Mouse (Mus musculus): ENCODE measurements around the gene Prim1. TPM values are rescaled to one million over a fixed set of nuclear protein-coding genes. Genes with fewer than 3 reads are reported as not detected.

Prim1 gene
- polyA plus RNA-seq (2012; rRNA removed) (26.3 and 42.0 TPM in 2 replicates), polyA plus RNA-seq (2014; fragmentation: Nextera tagmentation; extraction: Ambion mirVana) (78.2 and 84.1 TPM in 2 replicates)

DNA sequence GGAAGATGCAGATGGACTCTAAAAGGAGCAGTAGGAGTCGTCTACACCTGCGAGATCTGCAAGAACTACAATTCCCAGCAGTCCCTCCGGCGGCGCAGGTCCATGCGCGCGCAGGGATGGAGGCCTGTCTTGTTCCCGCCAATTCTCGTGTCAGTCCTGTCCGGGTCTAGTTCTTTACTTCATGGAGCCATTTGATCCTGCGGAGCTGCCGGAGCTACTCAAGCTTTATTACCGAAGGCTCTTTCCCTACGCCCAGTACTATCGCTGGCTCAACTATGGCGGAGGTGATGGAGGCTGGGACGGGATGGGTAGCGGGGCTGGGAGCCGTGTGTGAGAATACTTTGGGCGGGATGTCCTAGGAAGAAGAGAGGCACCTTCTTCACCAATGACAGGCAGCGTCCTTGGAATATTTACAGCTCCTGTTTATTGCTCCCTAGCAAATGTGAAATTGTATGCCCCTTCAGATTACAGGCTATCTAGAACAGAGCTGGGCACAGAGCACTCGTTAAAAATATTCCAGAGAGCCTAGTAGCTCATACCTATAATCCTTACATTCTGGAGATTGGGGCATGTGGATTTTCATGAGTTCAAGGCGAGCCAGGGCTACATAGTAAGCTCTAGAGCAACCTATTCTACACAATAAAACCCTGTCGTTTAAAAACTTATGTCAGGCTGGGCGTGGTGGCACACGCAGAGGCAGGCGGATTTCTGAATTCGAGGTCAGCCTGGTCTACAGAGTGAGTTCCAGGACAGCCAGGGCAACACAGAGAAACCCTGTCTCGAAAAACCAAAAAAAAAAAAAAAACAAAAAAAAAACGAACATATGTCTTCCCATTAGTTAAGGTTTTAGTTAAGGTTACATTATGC is at the start of gene Prim1:
TSS of gene Prim1 (plus strand) at position 101 of the 867 bp plus-strand sequence.
- no peaks in the 10 kb centered on the region for H3K9me3 ChIP-seq (ENCODE audit: control insufficient read depth, low read length)
- H3K4me1 ChIP-seq (replicated peaks; ENCODE audit: control insufficient read depth in 2 of 2, insufficient read depth in 2 of 2, low read length in 1 of 2): peaks cover 0 to 2% of the 10 kb centered on the region in 2 experiments; a peak in 3 of 4 replicates
- peak; percentile 92 for ATAC-seq (ENCODE audit: insufficient read depth)
- peak within 1 kb of the TSS; percentile 1; the same call in 1 of the 2 replicates for H3K27ac ChIP-seq
- TF ChIP-seq CTCF (IDR thresholded peaks at IDR 0.05; ENCODE audit: low read depth) (no peak), EP300 (IDR thresholded peaks at IDR 0.05; ENCODE audit: low read depth) (no peak)
- peak; percentile 73 to 79 (median 77) for DNase-seq (ENCODE audit: low read depth in 3 of 3, low spot score in 3 of 3)
- H3K9ac ChIP-seq (replicated peaks): peak within 1 kb of the TSS; percentile 65
- H3K27me3 ChIP-seq (ENCODE audit: control insufficient read depth, insufficient read depth, low read length): no peaks in the 10 kb centered on the region
- peak within 1 kb of the TSS; percentile 69 to 95 for H3K4me3 ChIP-seq (ENCODE audit: insufficient read depth in 1 of 2, low read depth in 2 of 2, low read length in 2 of 2)
- 1% methylated on average over 31 of the region's 31 CpGs for WGBS (ENCODE audit: insufficient replicate concordance)
- peak within 1 kb of the TSS; percentile 77 for H3K4me2 ChIP-seq (ENCODE audit: low read depth)
- peaks cover 27% of the 10 kb centered on the region for H3K36me3 ChIP-seq (replicated peaks; ENCODE audit: control insufficient read depth, insufficient read depth, low read depth)

DNA sequence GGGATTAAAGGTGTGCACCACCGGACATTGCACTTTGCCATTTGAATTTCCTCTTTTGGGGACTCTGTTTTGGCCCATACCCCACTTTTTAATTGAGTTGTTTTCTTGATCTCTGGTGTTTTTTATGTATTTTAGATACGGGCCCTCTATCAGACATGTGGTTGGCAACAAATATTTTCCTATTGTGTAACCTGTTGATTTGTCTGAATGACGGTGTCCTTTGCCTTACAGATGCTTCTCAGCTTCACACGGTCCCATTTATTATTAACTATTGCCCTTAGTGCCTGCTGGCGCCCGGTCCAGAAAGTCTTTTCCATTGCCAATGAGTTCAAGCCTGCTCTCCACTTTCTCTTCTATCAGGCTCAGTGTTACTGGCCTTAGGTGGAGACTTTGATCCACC is 48.5 kb upstream of the Prim1 start:
- WGBS (ENCODE audit: insufficient replicate concordance): 57% methylated on average over 6 of the region's 6 CpGs

DNA sequence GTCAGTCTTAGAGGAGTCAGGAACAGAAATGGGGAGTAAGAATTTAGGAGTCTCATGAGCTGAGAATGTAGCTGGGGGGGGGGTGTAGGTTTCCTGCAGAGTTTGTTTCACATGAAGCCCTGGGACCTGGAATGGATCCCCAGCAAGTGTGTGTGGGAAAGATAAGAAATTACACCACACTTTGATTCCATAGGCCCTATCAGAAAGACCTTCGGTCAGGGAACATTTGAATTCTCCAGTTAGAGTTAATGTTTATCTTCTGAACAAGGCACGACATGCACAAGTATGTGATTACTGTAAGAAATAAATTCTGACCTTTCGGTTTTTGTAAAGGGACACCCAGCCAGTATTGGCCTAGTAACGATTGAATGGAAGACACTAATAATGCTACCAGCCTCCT is 45.1 kb upstream of the Prim1 start:
- Histone ChIP-seq H3K36me3 (replicated peaks; ENCODE audit: control insufficient read depth, insufficient read depth, low read depth) (no peaks in the 10 kb centered on the region), H3K4me3 (ENCODE audit: insufficient read depth in 1 of 2, low read depth in 2 of 2, low read length in 2 of 2) (no peak overlapping the region), H3K27me3 (ENCODE audit: control insufficient read depth, insufficient read depth, low read length) (no peaks in the 10 kb centered on the region), H3K4me2 (ENCODE audit: low read depth) (no peak overlapping the region), H3K27ac (no peak overlapping the region), H3K9ac (replicated peaks) (no peak overlapping the region), H3K9me3 (ENCODE audit: control insufficient read depth, low read length) (no peaks in the 10 kb centered on the region), H3K4me1 (replicated peaks; ENCODE audit: control insufficient read depth in 2 of 2, insufficient read depth in 2 of 2, low read length in 1 of 2) (peaks cover 0 to 13% of the 10 kb centered on the region in 2 experiments; a peak in 3 of 4 replicates)
- ATAC-seq (ENCODE audit: insufficient read depth): no peak
- DNase-seq (ENCODE audit: low read depth in 3 of 3, low spot score in 3 of 3): peak in 2 of 3 experiments; percentile 13 to 18
- 12% methylated on average over 4 of the region's 4 CpGs for WGBS (ENCODE audit: insufficient replicate concordance)
- TF ChIP-seq EP300 (IDR thresholded peaks at IDR 0.05; ENCODE audit: low read depth) (no peak), CTCF (IDR thresholded peaks at IDR 0.05; ENCODE audit: low read depth) (no peak)

More for the DNA sequence above, 48.5 kb upstream of the Prim1 start:
- Histone ChIP-seq H3K27me3 (ENCODE audit: control insufficient read depth, insufficient read depth, low read length) (no peaks in the 10 kb centered on the region), H3K36me3 (replicated peaks; ENCODE audit: control insufficient read depth, insufficient read depth, low read depth) (no peaks in the 10 kb centered on the region), H3K4me2 (ENCODE audit: low read depth) (no peak overlapping the region), H3K9me3 (ENCODE audit: control insufficient read depth, low read length) (no peaks in the 10 kb centered on the region), H3K4me3 (ENCODE audit: insufficient read depth in 1 of 2, low read depth in 2 of 2, low read length in 2 of 2) (no peak overlapping the region), H3K27ac (no peak overlapping the region), H3K9ac (replicated peaks) (no peak overlapping the region), H3K4me1 (replicated peaks; ENCODE audit: control insufficient read depth in 2 of 2, insufficient read depth in 2 of 2, low read length in 1 of 2) (peaks cover 0 to 13% of the 10 kb centered on the region in 2 experiments; a peak in 3 of 4 replicates)
- no peak for TF ChIP-seq EP300 (IDR thresholded peaks at IDR 0.05; ENCODE audit: low read depth)
- DNase-seq (ENCODE audit: low read depth in 3 of 3, low spot score in 3 of 3) (no peak), ATAC-seq (ENCODE audit: insufficient read depth) (0 out of 2 replicates have a peak, but pooled peaks have one; percentile 41)

DNA sequence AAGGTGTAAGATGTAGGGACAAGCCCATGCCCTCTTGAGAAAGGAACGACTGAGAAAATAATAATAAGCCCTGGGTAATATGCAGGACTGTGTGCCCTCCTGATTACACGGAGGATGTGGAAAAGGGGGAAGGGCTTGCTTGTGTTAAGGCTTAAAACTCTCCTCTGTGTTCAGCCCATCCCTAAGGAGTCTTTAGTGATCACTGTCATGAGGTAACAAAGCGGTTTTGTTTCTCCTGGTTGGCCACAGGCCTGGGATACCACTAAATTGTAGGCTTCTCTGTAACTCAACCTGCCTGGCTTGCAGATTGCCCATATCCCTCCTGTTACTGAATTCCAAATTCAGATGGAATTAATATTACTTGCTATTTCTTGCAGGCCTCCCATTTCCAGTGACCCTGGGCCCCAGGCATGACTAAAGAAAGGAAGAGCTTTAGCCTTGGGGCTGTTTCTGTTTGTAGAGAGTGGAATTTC is 44.6 kb upstream of the Prim1 start:
- Histone ChIP-seq H3K9me3 (ENCODE audit: control insufficient read depth, low read length) (no peaks in the 10 kb centered on the region), H3K36me3 (replicated peaks; ENCODE audit: control insufficient read depth, insufficient read depth, low read depth) (no peaks in the 10 kb centered on the region), H3K4me3 (ENCODE audit: insufficient read depth in 1 of 2, low read depth in 2 of 2, low read length in 2 of 2) (no peak overlapping the region), H3K9ac (replicated peaks) (no peak overlapping the region), H3K27me3 (ENCODE audit: control insufficient read depth, insufficient read depth, low read length) (no peaks in the 10 kb centered on the region), H3K27ac (no peak overlapping the region), H3K4me1 (replicated peaks; ENCODE audit: control insufficient read depth in 2 of 2, insufficient read depth in 2 of 2, low read length in 1 of 2) (peaks cover 0 to 13% of the 10 kb centered on the region in 2 experiments; a peak in 3 of 4 replicates), H3K4me2 (ENCODE audit: low read depth) (no peak overlapping the region)
- ATAC-seq (ENCODE audit: insufficient read depth) (no peak), DNase-seq (ENCODE audit: low read depth in 3 of 3, low spot score in 3 of 3) (no peak)
- no peak for TF ChIP-seq CTCF (IDR thresholded peaks at IDR 0.05; ENCODE audit: low read depth)
- no peak for TF ChIP-seq EP300 (IDR thresholded peaks at IDR 0.05; ENCODE audit: low read depth)
- 61% methylated on average over 3 of the region's 3 CpGs for WGBS (ENCODE audit: insufficient replicate concordance)

DNA sequence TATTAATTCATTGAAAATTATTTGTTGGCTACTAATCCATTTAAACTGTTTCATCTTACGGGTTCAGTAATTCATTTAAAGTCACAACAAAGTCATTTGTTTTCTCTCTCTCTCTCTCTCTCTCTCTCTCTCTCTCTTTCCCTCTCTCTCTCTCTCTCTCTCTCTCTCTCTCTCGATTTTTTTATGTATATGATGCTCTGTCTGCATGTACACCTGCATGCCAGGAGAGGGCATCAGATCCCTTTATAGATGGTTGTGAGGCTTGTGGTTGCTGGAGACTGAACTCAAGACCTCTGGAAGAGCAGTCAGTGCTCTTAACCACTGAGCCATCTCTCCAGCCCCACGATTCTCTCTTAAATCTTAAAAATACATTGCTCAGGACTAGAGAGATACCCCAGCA is 43.8 kb upstream of the Prim1 start:
- whole genome bisulfite sequencing (ENCODE audit: insufficient replicate concordance): 39% methylated on average over 3 of the region's 3 CpGs
- TF ChIP-seq EP300 (IDR thresholded peaks at IDR 0.05; ENCODE audit: low read depth) (no peak), CTCF (IDR thresholded peaks at IDR 0.05; ENCODE audit: low read depth) (peak; percentile 18; the same call in 1 of the 2 replicates)
- no peak overlapping the region for H3K9ac ChIP-seq (replicated peaks)
- H3K27me3 ChIP-seq (ENCODE audit: control insufficient read depth, insufficient read depth, low read length): no peaks in the 10 kb centered on the region
- DNase-seq (ENCODE audit: low read depth in 3 of 3, low spot score in 3 of 3) (no peak), ATAC-seq (ENCODE audit: insufficient read depth) (no peak)
- peaks cover 0 to 10% of the 10 kb centered on the region in 2 experiments; a peak in 3 of 4 replicates for H3K4me1 ChIP-seq (replicated peaks; ENCODE audit: control insufficient read depth in 2 of 2, insufficient read depth in 2 of 2, low read length in 1 of 2)
- no peaks in the 10 kb centered on the region for H3K36me3 ChIP-seq (replicated peaks; ENCODE audit: control insufficient read depth, insufficient read depth, low read depth)
- H3K4me3 ChIP-seq (ENCODE audit: insufficient read depth in 1 of 2, low read depth in 2 of 2, low read length in 2 of 2): no peak overlapping the region
- H3K27ac ChIP-seq: no peak overlapping the region
- no peak overlapping the region for H3K4me2 ChIP-seq (ENCODE audit: low read depth)
- H3K9me3 ChIP-seq (ENCODE audit: control insufficient read depth, low read length): no peaks in the 10 kb centered on the region

Measured in liver, embryonic 14.5 days (tissue).